Mouse (Mus musculus) adrenal gland, postnatal 0 days (tissue): ENCODE measurements around the gene Arfgap2. TPM values are rescaled to one million over a fixed set of nuclear protein-coding genes. Genes with fewer than 3 reads are reported as not detected.

Experiments
- polyA plus RNA-seq: library from polyadenylated mRNA; unstranded; fragments of >200 nt; fragmentation: Nextera tagmentation; extraction: Ambion mirVana; gene quantifications from 2 replicates; pipeline ENCODE4 v1.2.1, GENCODE M21; 2015

The Arfgap2 gene
- 56.4 and 79.6 TPM in 2 replicates for polyA plus RNA-seq

DNA sequence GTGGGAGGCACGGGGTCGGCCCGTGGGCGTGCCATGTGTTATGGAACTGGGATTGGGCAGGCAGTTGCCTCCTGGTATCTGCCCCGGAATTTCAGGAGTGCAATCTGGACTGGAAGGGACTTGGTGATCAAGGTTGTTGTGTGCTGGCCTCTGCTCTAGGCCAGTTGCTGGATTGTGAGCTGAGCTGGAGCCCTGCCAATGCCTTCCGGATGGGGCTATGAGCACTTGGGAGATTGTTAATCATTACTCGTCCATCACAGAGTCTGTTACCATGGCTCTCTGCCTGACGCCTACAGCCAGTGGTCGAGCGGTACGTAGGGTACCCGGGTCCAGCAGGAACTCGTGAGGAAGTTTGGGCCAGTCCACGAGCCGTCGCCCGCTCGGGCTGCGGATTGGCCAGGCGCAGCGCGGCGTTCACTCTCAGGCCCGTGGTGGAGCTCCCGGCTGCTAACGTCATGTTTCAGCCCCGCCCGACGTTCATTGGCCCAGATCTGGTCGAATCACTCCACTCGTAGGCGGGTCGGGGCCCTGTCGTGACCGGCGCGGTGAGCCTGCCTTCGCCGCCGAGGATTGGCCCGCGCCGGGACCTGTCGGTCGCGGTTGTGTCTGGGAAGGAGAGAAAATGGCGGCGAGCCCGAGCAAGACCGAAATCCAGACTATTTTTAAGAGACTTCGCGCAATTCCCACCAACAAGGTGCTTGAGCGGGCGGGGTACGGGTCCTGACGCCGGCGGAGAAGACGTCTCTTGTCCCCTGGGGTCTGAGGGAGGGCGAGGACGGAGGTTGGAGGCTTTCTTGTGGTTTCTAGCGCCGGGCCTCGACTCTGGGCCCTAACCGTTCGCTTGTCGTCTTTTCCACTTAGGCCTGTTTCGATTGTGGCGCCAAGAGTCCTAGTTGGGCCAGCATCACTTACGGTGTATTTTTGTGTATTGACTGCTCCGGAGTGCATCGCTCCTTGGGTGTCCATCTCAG, at the start of gene Arfgap2:
TSS of gene Arfgap2 (plus strand) at position 264 of the 971 bp plus-strand sequence.

GRCm38 (mm10) chr2:91236601-91237510, 27.9 kb upstream of the Arfgap2 start, which contains the start of gene Ddb2:
Ddb2 (minus strand) TSS chr2:91236982.

GRCm38 (mm10) chr2:91255661-91256150, 9.1 kb upstream of the Arfgap2 start, which contains the start of gene Pacsin3:
Pacsin3 (plus strand) TSS chr2:91255954.

Other genes with a start within 250 kb of the Arfgap2 start
- 2.7 and 3.5 TPM in 2 replicates for gene Rapsn, start 229.4 kb upstream of the Arfgap2 start, polyA plus RNA-seq
- gene Psmc3, start 211.0 kb upstream of the Arfgap2 start, polyA plus RNA-seq: 219 and 226 TPM in 2 replicates
- 26.0 and 29.1 TPM in 2 replicates for gene Slc39a13, start 194.6 kb upstream of the Arfgap2 start, polyA plus RNA-seq
- gene Spi1, start 182.6 kb upstream of the Arfgap2 start, polyA plus RNA-seq: 10.3 and 10.7 TPM in 2 replicates
- 0.06 and 0.41 TPM in 2 replicates for gene Mybpc3, start 146.8 kb upstream of the Arfgap2 start, polyA plus RNA-seq
- gene Madd, start 81.1 kb upstream of the Arfgap2 start, polyA plus RNA-seq: 8.3 and 9.3 TPM in 2 replicates
- gene Nr1h3, start 62.1 kb upstream of the Arfgap2 start, polyA plus RNA-seq: 6.4 and 7.9 TPM in 2 replicates
- 20.9 and 26.2 TPM in 2 replicates for gene Acp2, start 62.1 kb upstream of the Arfgap2 start, polyA plus RNA-seq
- 10.0 and 13.9 TPM in 2 replicates for gene Ddb2, start 28.0 kb upstream of the Arfgap2 start, polyA plus RNA-seq
- 30.9 and 62.2 TPM in 2 replicates for gene Pacsin3, start 9.0 kb upstream of the Arfgap2 start, polyA plus RNA-seq
- 40.5 and 41.8 TPM in 2 replicates for gene 1110051M20Rik, start 179.7 kb downstream of the Arfgap2 start, polyA plus RNA-seq
- 3.9 and 4.7 TPM in 2 replicates for gene Lrp4, start 192.5 kb downstream of the Arfgap2 start, polyA plus RNA-seq